Mouse (Mus musculus) MEL (cell line): Measurements from ENCODE around the gene Olfr323. TPM values are rescaled to one million over a fixed set of nuclear protein-coding genes. Genes with fewer than 3 reads are reported as not detected.

Experiments used
- DNase-seq: peaks from one replicate; pipeline ENCODE4 v3.0.0; 2011; ENCODE audit warnings: low read depth, low spot score
- H3K27ac ChIP-seq: 2 replicates; pipeline ENCODE4 v1.5.1; 2012; ENCODE audit warnings: low read depth, mild to moderate bottlenecking, control low read depth, low read length, moderate library complexity; ENCODE audit not compliant: control insufficient read depth
- H3K27me3 ChIP-seq, 2 experiments: fragments of 150-350 bp in 1 of 2; sonication (generic) in 1 of 2; 2 replicates each; pipeline ENCODE4 v1.6.1; 2012; ENCODE audit warnings: low read length in 2 of 2, mild to moderate bottlenecking in 2 of 2, improper control_type of control experiment in 1 of 2, moderate library complexity in 1 of 2; ENCODE audit not compliant: insufficient read depth in 2 of 2, control insufficient read depth in 1 of 2
- H3K36me3 ChIP-seq, 2 experiments: 2 replicates each; pipeline ENCODE4 v1.6.1; 2012 to 2014; ENCODE audit warnings: low read length in 2 of 2, improper control_type of control experiment in 1 of 2, inconsistent platforms in 1 of 2, mild to moderate bottlenecking in 1 of 2; ENCODE audit not compliant: insufficient read depth in 2 of 2, control insufficient read depth in 1 of 2
- H3K4me1 ChIP-seq, 2 experiments: fragments of 150-350 bp in 1 of 2; sonication (generic) in 1 of 2; 2 replicates each; pipeline ENCODE4 v1.6.1; 2012; ENCODE audit warnings: low read length in 2 of 2, improper control_type of control experiment in 1 of 2, mild to moderate bottlenecking in 1 of 2; ENCODE audit not compliant: insufficient read depth in 2 of 2, control insufficient read depth in 1 of 2
- H3K4me3 ChIP-seq, 2 experiments: fragments of 150-350 bp in 1 of 2; sonication (generic) in 1 of 2; 2 replicates each; pipeline ENCODE4 v1.5.1; 2012; ENCODE audit warnings: low read depth in 2 of 2, low read length in 2 of 2, mild to moderate bottlenecking in 2 of 2, moderate library complexity in 2 of 2, control low read depth in 1 of 2, improper control_type of control experiment in 1 of 2; ENCODE audit not compliant: control insufficient read depth in 1 of 2, insufficient read depth in 1 of 2
- H3K79me2 ChIP-seq: 2 replicates; pipeline ENCODE4 v1.6.1; 2012; ENCODE audit warnings: mild to moderate bottlenecking, low read length, moderate library complexity; ENCODE audit not compliant: control insufficient read depth, poor library complexity, insufficient read depth
- H3K9ac ChIP-seq: 2 replicates; pipeline ENCODE4 v1.6.1; 2012; ENCODE audit warnings: low read depth, mild to moderate bottlenecking, control low read depth, low read length, moderate library complexity; ENCODE audit not compliant: control insufficient read depth, poor library complexity, severe bottlenecking
- H3K9me3 ChIP-seq: fragments of 150-350 bp; sonication (generic); replicated peaks from 2 replicates; pipeline ENCODE4 v1.6.1; 2012; ENCODE audit warnings: mild to moderate bottlenecking, low read length, improper control_type of control experiment, moderate library complexity; ENCODE audit not compliant: insufficient read depth
- BHLHE40 ChIP-seq: IDR thresholded peaks from 2 replicates; pipeline ENCODE4 v1.6.1; 2012; ENCODE audit warnings: low read depth, mild to moderate bottlenecking, inconsistent platforms, low read length, improper control_type of control experiment, borderline replicate concordance
- CHD2 ChIP-seq: IDR thresholded peaks from 2 replicates; pipeline ENCODE4 v1.6.1; 2011; ENCODE audit warnings: low read length, improper control_type of control experiment
- ETS1 ChIP-seq: IDR thresholded peaks from 2 replicates; pipeline ENCODE4 v1.6.1; 2012; ENCODE audit warnings: low read depth, mild to moderate bottlenecking, inconsistent platforms, low read length, improper control_type of control experiment, moderate library complexity
- GATA1 ChIP-seq: IDR thresholded peaks from 2 replicates; pipeline ENCODE4 v1.6.1; 2011; ENCODE audit warnings: low read depth, low read length, improper control_type of control experiment
- HCFC1 ChIP-seq: IDR thresholded peaks from 2 replicates; pipeline ENCODE4 v1.6.1; 2012; ENCODE audit warnings: low read depth, mild to moderate bottlenecking, inconsistent platforms, low read length, improper control_type of control experiment, moderate library complexity
- JUND ChIP-seq: IDR thresholded peaks from 2 replicates; pipeline ENCODE4 v1.6.1; 2011; ENCODE audit warnings: low read depth, mild to moderate bottlenecking, improper control_type of control experiment, low read length
- KAT2A ChIP-seq: conservative IDR thresholded peaks from 2 replicates; pipeline ENCODE4 v1.6.1; 2012; ENCODE audit warnings: low read depth, low read length, improper control_type of control experiment, inconsistent platforms
- MAFK ChIP-seq: IDR thresholded peaks from 2 replicates; pipeline ENCODE4 v1.6.1; 2011; ENCODE audit warnings: low read depth, mild to moderate bottlenecking, low read length, improper control_type of control experiment, borderline replicate concordance
- MAX ChIP-seq: IDR thresholded peaks from 2 replicates; pipeline ENCODE4 v1.6.1; 2011; ENCODE audit warnings: low read length, improper control_type of control experiment
- MEF2A ChIP-seq: IDR thresholded peaks from 2 replicates; pipeline ENCODE4 v1.6.1; 2014; ENCODE audit warnings: low read depth, mild to moderate bottlenecking, inconsistent platforms, low read length, improper control_type of control experiment; ENCODE audit not compliant: poor library complexity, insufficient replicate concordance, severe bottlenecking; ENCODE audit errors: extremely low read depth
- MYB ChIP-seq: IDR thresholded peaks from 2 replicates; pipeline ENCODE4 v1.6.1; 2011; ENCODE audit warnings: mild to moderate bottlenecking, low read depth, low read length, improper control_type of control experiment
- MYC ChIP-seq: IDR thresholded peaks from 2 replicates; pipeline ENCODE4 v1.6.1; 2011; ENCODE audit warnings: low read depth, mild to moderate bottlenecking, low read length, improper control_type of control experiment, moderate library complexity
- NELFE ChIP-seq: IDR thresholded peaks from 2 replicates; pipeline ENCODE4 v1.6.1; 2011; ENCODE audit warnings: low read depth, low read length, improper control_type of control experiment
- POLR2A ChIP-seq, 2 experiments: IDR thresholded peaks; 2 replicates each; pipeline ENCODE4 v1.6.1; 2011 to 2012; ENCODE audit warnings: low read length in 2 of 2, mild to moderate bottlenecking in 2 of 2, control low read depth in 1 of 2, improper control_type of control experiment in 1 of 2, low read depth in 1 of 2, moderate library complexity in 1 of 2; ENCODE audit not compliant: control insufficient read depth in 1 of 2, insufficient read depth in 1 of 2, poor library complexity in 1 of 2
- RAD21 ChIP-seq: IDR thresholded peaks from 2 replicates; pipeline ENCODE4 v1.6.1; 2011; ENCODE audit warnings: mild to moderate bottlenecking, low read depth, low read length, improper control_type of control experiment
- RCOR1 ChIP-seq: IDR thresholded peaks from 2 replicates; pipeline ENCODE4 v1.6.1; 2012; ENCODE audit warnings: low read depth, mild to moderate bottlenecking, inconsistent platforms, low read length, improper control_type of control experiment
- SIN3A ChIP-seq: IDR thresholded peaks from 2 replicates; pipeline ENCODE4 v1.6.1; 2012; ENCODE audit warnings: low read length, improper control_type of control experiment, inconsistent platforms
- TBP ChIP-seq: IDR thresholded peaks from 2 replicates; pipeline ENCODE4 v1.8.0; 2011; ENCODE audit warnings: low read depth, low read length, improper control_type of control experiment
- UBTF ChIP-seq: IDR thresholded peaks from 2 replicates; pipeline ENCODE4 v1.6.1; 2012; ENCODE audit warnings: low read depth, mild to moderate bottlenecking, inconsistent platforms, low read length, improper control_type of control experiment, moderate library complexity, borderline replicate concordance; ENCODE audit not compliant: insufficient read depth
- USF1 ChIP-seq: IDR thresholded peaks from 2 replicates; pipeline ENCODE4 v1.6.1; 2014; ENCODE audit warnings: low read depth, mild to moderate bottlenecking, inconsistent platforms, low read length, improper control_type of control experiment, moderate library complexity
- ZMIZ1 ChIP-seq: IDR thresholded peaks from 2 replicates; pipeline ENCODE4 v1.6.1; 2012; ENCODE audit warnings: low read depth, mild to moderate bottlenecking, inconsistent platforms, low read length, improper control_type of control experiment, moderate library complexity
- ZNF384 ChIP-seq: IDR thresholded peaks from 2 replicates; pipeline ENCODE4 v1.6.1; 2012; ENCODE audit warnings: low read depth, mild to moderate bottlenecking, inconsistent platforms, low read length, improper control_type of control experiment
- polyA plus RNA-seq, 2 experiments: library from polyadenylated mRNA; stranded (reverse) in 1 of 2; unstranded in 1 of 2; fragments of >175 nt in 1 of 2; fragments of >200 nt in 1 of 2; gene quantifications; 2 replicates each; pipeline versions ENCODE4 v1.2.1 to v1.2.4; 2012; ENCODE audit warnings: low replicate concordance in 2 of 2, low read depth in 1 of 2; ENCODE audit not compliant: insufficient read length in 2 of 2, insufficient read depth in 1 of 2, missing spikeins in 1 of 2
- total RNA-seq: library from RNA; depleted of rRNA; stranded (reverse); fragments of 300-350 nt; gene quantifications from 2 replicates; pipeline ENCODE4 v1.2.3, GENCODE M21; 2012

The Olfr323 gene
- total and polyA plus RNA-seq, 3 experiments, result not detected

- TF ChIP-seq MAX (peak; percentile 92), CHD2 (no peak)
- TF ChIP-seq, all 39 proteins: peak for 14
Measured at GRCm38 (mm10) chr11:58641057-58641456, 10.8 kb upstream of the Olfr323 start (continued).

GRCm38 (mm10) chr11:58640272-58640867 is 10.1 kb upstream of the Olfr323 start, which contains the start of gene Trim58:
Trim58 (plus strand) TSS chr11:58640465.
- no peaks in the 10 kb centered on the region; the same call in 1 of the 2 replicates for H3K79me2 ChIP-seq
- peak; percentile 93 for DNase-seq
- peaks cover 9 to 30% of the 10 kb centered on the region in 2 experiments for H3K4me1 ChIP-seq
- H3K36me3 ChIP-seq, result peaks cover 0 to 26% of the 10 kb centered on the region in 2 experiments; a peak in 2 of 4 replicates
- TF ChIP-seq JUND (no peak), SIN3A (peak; percentile 81; the same call in 1 of the 2 replicates), RCOR1 (0 out of 2 replicates have a peak, but pooled peaks have one; percentile 40), POLR2A (IDR thresholded peaks at IDR 0.05; ENCODE audit: control insufficient read depth in 1 of 2, insufficient read depth in 1 of 2, low read depth in 1 of 2, low read length in 2 of 2, poor library complexity in 1 of 2) (peak; percentile 41 to 62; a peak in 3 of 4 replicates), MYC (no peak), GATA1 (peak; percentile 66), HCFC1 (peak; percentile 42; the same call in 1 of the 2 replicates), TBP (peak; percentile 77), MEF2A (no peak), RAD21 (no peak), NELFE (peak; percentile 39; the same call in 1 of the 2 replicates), CHD2 (no peak), MAX (peak; percentile 56; the same call in 1 of the 2 replicates), KAT2A (no peak), USF1 (no peak), UBTF (no peak), ZMIZ1 (peak; percentile 51; the same call in 1 of the 2 replicates), ZNF384 (peak; percentile 77), ETS1 (peak; percentile 68; the same call in 1 of the 2 replicates), BHLHE40 (no peak), MAFK (no peak), MYB (no peak)
- H3K9ac ChIP-seq, result peak within 1 kb of the TSS; percentile 72
- peak within 1 kb of the TSS; percentile 73 for H3K27ac ChIP-seq
- H3K9me3 ChIP-seq, result no peaks in the 10 kb centered on the region
- H3K27me3 ChIP-seq, result no peaks in the 10 kb centered on the region
- peak within 1 kb of the TSS; percentile 52 to 68 for H3K4me3 ChIP-seq
